Comparison of ENCODE assay signal across 28 mouse cellular contexts in the genomic region with DNA sequence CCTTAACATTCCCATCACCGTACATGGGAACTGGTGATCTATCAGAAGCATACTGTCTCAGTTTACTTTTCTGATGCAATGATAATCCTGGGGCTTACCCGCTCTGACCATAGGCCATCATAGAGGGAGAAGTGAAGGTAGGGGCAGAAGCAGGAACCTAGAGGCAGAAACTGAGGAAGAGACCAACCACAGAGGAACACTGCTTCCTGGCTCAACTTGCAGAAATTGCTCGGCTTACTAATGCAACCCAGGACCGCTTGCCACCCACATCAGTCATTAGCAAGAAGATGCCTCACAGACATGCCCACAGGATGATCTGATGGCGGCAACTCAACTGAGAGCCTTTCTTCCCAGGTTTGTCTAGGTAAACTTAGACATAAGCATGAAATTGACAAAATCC. TPM values are rescaled to one million over a fixed set of nuclear protein-coding genes. Genes with fewer than 3 reads are reported as not detected.
DNase-seq lines count a peak whose midpoint lies in the region; ATAC-seq and TF ChIP-seq lines count a peak whose summit lies in the region.
"Had no signal": no experiment of that assay in that cellular context is flagged by ENCODE, and none has a peak within 500 bp of the region (broad histone marks: within the 10 kb centered on the region; RNA-seq: fewer than 3 reads in every experiment).

No protein-coding gene starts in this region.

- no peak overlapping the region for H3K9ac ChIP-seq in heart, embryonic 12.5 days
- no peak overlapping the region for H3K9ac ChIP-seq in heart, postnatal 0 days (replicated peaks; ENCODE audit: low read depth, low read length)
- H3K9ac ChIP-seq: embryonic facial prominence, embryonic 12.5 days; hindbrain, embryonic 12.5 days; kidney, embryonic 15.5 days; liver, embryonic 12.5 days; liver, postnatal 0 days; neural tube, embryonic 15.5 days had no signal

- no peak overlapping the region for H3K4me3 ChIP-seq in heart, embryonic 12.5 days
- no peak overlapping the region for H3K4me3 ChIP-seq in heart, postnatal 0 days (ENCODE audit: low read depth, low read length)
- H3K4me3 ChIP-seq: embryonic facial prominence, embryonic 12.5 days; gastrocnemius, adult 2 months; hindbrain, embryonic 12.5 days; kidney, embryonic 15.5 days; layer of hippocampus, adult 2 months; liver, embryonic 12.5 days; neural tube, embryonic 15.5 days had no signal

- H3K4me2 ChIP-seq in heart, embryonic 12.5 days = no peak overlapping the region
- H3K4me2 ChIP-seq in heart, postnatal 0 days (ENCODE audit: low read depth, low read length) = no peak overlapping the region
- H3K4me2 ChIP-seq: embryonic facial prominence, embryonic 12.5 days; heart, embryonic 11.5 days; hindbrain, embryonic 12.5 days; kidney, embryonic 15.5 days; liver, embryonic 12.5 days; neural tube, embryonic 15.5 days had no signal

- peaks cover 7% of the 10 kb centered on the region for H3K27me3 ChIP-seq in heart, embryonic 12.5 days (replicated peaks)
- H3K27me3 ChIP-seq in heart, postnatal 0 days (ENCODE audit: control insufficient read depth, insufficient read depth, low read length) = no peaks in the 10 kb centered on the region
- H3K27me3 ChIP-seq: neural tube, embryonic 15.5 days had no signal

- intact Hi-C loops in heart, postnatal 36 days (cut with DNase I) = loop anchor here (5.0 kb wide), 1 partner anchor 81 kb away; no protein-coding TSS in a partner anchor

- DNase-seq in heart, postnatal 36 days = no peak
- no peak for DNase-seq in heart, postnatal 0 days (ENCODE audit: low spot score)
- no peak for DNase-seq in heart, adult 8-10 months (ENCODE audit: low spot score)
- DNase-seq in left cerebral cortex, adult 18-20 months (ENCODE audit: low spot score in 2 of 2) = no peak
- DNase-seq in layer of hippocampus, adult 11-12 months (ENCODE audit: low spot score) = no peak
- DNase-seq: cerebellum, adult 8-10 months; gastrocnemius, adult 2 months; gastrocnemius, postnatal 36 days; left cerebral cortex, postnatal 4 days; liver, postnatal 0 days; lung, postnatal 36 days; midbrain, embryonic 14.5 days; retina, postnatal 1 day; right cerebral cortex, postnatal 14 days; thymus, adult 2 months; thymus, postnatal 36 days had no signal

- no peaks in the 10 kb centered on the region for H3K36me3 ChIP-seq in heart, embryonic 12.5 days
- H3K36me3 ChIP-seq in heart, postnatal 0 days (replicated peaks; ENCODE audit: control insufficient read depth, insufficient read depth, low read length) = no peaks in the 10 kb centered on the region
- H3K36me3 ChIP-seq: embryonic facial prominence, embryonic 12.5 days; hindbrain, embryonic 12.5 days; kidney, embryonic 15.5 days; liver, embryonic 12.5 days; neural tube, embryonic 15.5 days had no signal

- peak overlapping the region; percentile 79 for H3K27ac ChIP-seq in heart, embryonic 12.5 days (ENCODE audit: poor library complexity, severe bottlenecking)
- 0 out of 2 replicates have a peak overlapping the region, but pooled peaks have one; percentile 27 for H3K27ac ChIP-seq in heart, postnatal 0 days (ENCODE audit: low read depth)
- H3K27ac ChIP-seq: embryonic facial prominence, embryonic 12.5 days; gastrocnemius, adult 2 months; hindbrain, embryonic 12.5 days; hindbrain, postnatal 0 days; kidney, embryonic 15.5 days; layer of hippocampus, adult 2 months; neural tube, embryonic 15.5 days had no signal

- WGBS in heart, embryonic 12.5 days = 68% methylated on average over 5 of the region's 5 CpGs
- WGBS in heart, postnatal 0 days = 61% methylated on average over 5 of the region's 5 CpGs

- peaks cover 41% of the 10 kb centered on the region for H3K4me1 ChIP-seq in heart, embryonic 12.5 days (replicated peaks)
- H3K4me1 ChIP-seq in heart, postnatal 0 days (ENCODE audit: control insufficient read depth, insufficient read depth) = peaks cover 35% of the 10 kb centered on the region

- no peak for ATAC-seq in heart, embryonic 12.5 days (ENCODE audit: insufficient number of reproducible peaks, low FRiP score)
- ATAC-seq in heart, postnatal 0 days (ENCODE audit: insufficient read depth, low read depth) = no peak
- ATAC-seq in granulocyte monocyte progenitor cell, adult 5-6 weeks (replicated peaks; ENCODE audit: poor library complexity, severe bottlenecking) = peak; percentile 48
- peak; percentile 20; the same call in 1 of the 2 replicates for ATAC-seq in megakaryocyte progenitor cell, adult 5-6 weeks (replicated peaks; ENCODE audit: poor library complexity)
- ATAC-seq: forebrain, embryonic 16.5 days; hindbrain, postnatal 0 days; liver, embryonic 12.5 days; liver, postnatal 0 days had no signal

- TF ChIP-seq CTCF in heart, postnatal 0 days (IDR thresholded peaks at IDR 0.05; ENCODE audit: low read depth) = no peak

- no peaks in the 10 kb centered on the region for H3K9me3 ChIP-seq in heart, embryonic 12.5 days (replicated peaks)
- H3K9me3 ChIP-seq in heart, postnatal 0 days (replicated peaks; ENCODE audit: control insufficient read depth, low read length) = no peaks in the 10 kb centered on the region
- H3K9me3 ChIP-seq: embryonic facial prominence, embryonic 12.5 days; hindbrain, embryonic 12.5 days; kidney, embryonic 15.5 days; liver, embryonic 12.5 days; neural tube, embryonic 15.5 days had no signal

- TF ChIP-seq EP300 in heart, postnatal 0 days (IDR thresholded peaks at IDR 0.05; ENCODE audit: low read depth) = no peak

RNA-seq across cellular contexts. Expression of a gene that starts 4.0 kb away (rescaled TPM):
- 43.0 and 44.7 TPM in 2 replicates for polyA plus RNA-seq in heart, embryonic 12.5 days (2016; fragmentation: Nextera tagmentation; extraction: Ambion mirVana)
- 10 to 100 TPM; 74.0 to 80.7 TPM for total RNA-seq in heart, postnatal 36 days (2021)
- total RNA-seq in heart, postnatal 0 days (2014; rRNA removed; ENCODE audit: low replicate concordance) = 23.3 and 23.5 TPM in 2 replicates
- polyA plus RNA-seq in heart, postnatal 0 days (2015; fragmentation: Nextera tagmentation; extraction: Ambion mirVana) = 30.3 and 31.8 TPM in 2 replicates
- total RNA-seq in heart, adult 8-10 months (2022) = 10 to 100 TPM; 58.9 to 86.0 (median 75.4) TPM
- total RNA-seq in granulocyte monocyte progenitor cell, adult 5-6 weeks (2014; fragmentation: Nextera tagmentation) = 30.4 and 38.6 TPM in 2 replicates
- 7.2 and 10.0 TPM in 2 replicates for total RNA-seq in granulocyte monocyte progenitor cell, adult 5-6 weeks (2017)
- total RNA-seq in megakaryocyte progenitor cell, adult 5-6 weeks (2015) = 19.1 and 19.5 TPM in 2 replicates
- total RNA-seq in megakaryocyte progenitor cell, adult 5-6 weeks (2017) = 6.2 and 10.6 TPM in 2 replicates
- total RNA-seq in left cerebral cortex, adult 18-20 months (2021) = 100 to 1,000 TPM; 106 to 125 TPM

RNA-seq across cellular contexts. Expression of a gene that starts 10.8 kb away (rescaled TPM):
- 0.54 and 0.70 TPM in 2 replicates for polyA plus RNA-seq in heart, embryonic 12.5 days (2016; fragmentation: Nextera tagmentation; extraction: Ambion mirVana)
- under 1 TPM in 1 of 2 experiments, not detected in 1; 0.30 TPM for total RNA-seq in heart, postnatal 36 days (2021)
- not detected in 2 replicates for total RNA-seq in heart, postnatal 0 days (2014; rRNA removed; ENCODE audit: low replicate concordance)
- 0.14 and 0.16 TPM in 2 replicates for polyA plus RNA-seq in heart, postnatal 0 days (2015; fragmentation: Nextera tagmentation; extraction: Ambion mirVana)
- under 1 TPM in 1 of 4 experiments, not detected in 3; 0.34 TPM for total RNA-seq in heart, adult 8-10 months (2022)
- not detected in 2 replicates for total RNA-seq in granulocyte monocyte progenitor cell, adult 5-6 weeks (2014; fragmentation: Nextera tagmentation)
- total RNA-seq in granulocyte monocyte progenitor cell, adult 5-6 weeks (2017) = not detected in 2 replicates
- not detected in 2 replicates for total RNA-seq in megakaryocyte progenitor cell, adult 5-6 weeks (2015)
- total RNA-seq in megakaryocyte progenitor cell, adult 5-6 weeks (2017) = not detected in 2 replicates
- 1 to 10 TPM; 1.7 to 2.5 TPM for total RNA-seq in left cerebral cortex, adult 18-20 months (2021)

RNA-seq across cellular contexts. Expression of a gene that starts 26.9 kb away (rescaled TPM):
- polyA plus RNA-seq in heart, embryonic 12.5 days (2016; fragmentation: Nextera tagmentation; extraction: Ambion mirVana) = 12.4 and 12.9 TPM in 2 replicates
- total RNA-seq in heart, postnatal 36 days (2021) = 1 to 10 TPM; 2.9 to 5.0 TPM
- 10.2 and 14.8 TPM in 2 replicates for total RNA-seq in heart, postnatal 0 days (2014; rRNA removed; ENCODE audit: low replicate concordance)
- polyA plus RNA-seq in heart, postnatal 0 days (2015; fragmentation: Nextera tagmentation; extraction: Ambion mirVana) = 6.1 and 7.2 TPM in 2 replicates
- 1 to 10 TPM; 3.4 to 4.1 (median 3.9) TPM for total RNA-seq in heart, adult 8-10 months (2022)
- total RNA-seq in granulocyte monocyte progenitor cell, adult 5-6 weeks (2014; fragmentation: Nextera tagmentation) = 13.3 and 15.6 TPM in 2 replicates
- 8.9 and 9.6 TPM in 2 replicates for total RNA-seq in granulocyte monocyte progenitor cell, adult 5-6 weeks (2017)
- 9.5 and 13.0 TPM in 2 replicates for total RNA-seq in megakaryocyte progenitor cell, adult 5-6 weeks (2015)
- total RNA-seq in megakaryocyte progenitor cell, adult 5-6 weeks (2017) = 8.3 and 10.3 TPM in 2 replicates
- 1 to 10 TPM; 9.2 to 9.8 TPM for total RNA-seq in left cerebral cortex, adult 18-20 months (2021)

RNA-seq across cellular contexts. Expression of a gene that starts 31.6 kb away (rescaled TPM):
- polyA plus RNA-seq in heart, embryonic 12.5 days (2016; fragmentation: Nextera tagmentation; extraction: Ambion mirVana) = 183 and 196 TPM in 2 replicates
- 100 to 1,000 TPM; 116 to 120 TPM for total RNA-seq in heart, postnatal 36 days (2021)
- total RNA-seq in heart, postnatal 0 days (2014; rRNA removed; ENCODE audit: low replicate concordance) = 314 and 356 TPM in 2 replicates
- 216 and 235 TPM in 2 replicates for polyA plus RNA-seq in heart, postnatal 0 days (2015; fragmentation: Nextera tagmentation; extraction: Ambion mirVana)
- 100 to 1,000 TPM; 108 to 133 (median 121) TPM for total RNA-seq in heart, adult 8-10 months (2022)
- total RNA-seq in granulocyte monocyte progenitor cell, adult 5-6 weeks (2014; fragmentation: Nextera tagmentation) = 253 and 300 TPM in 2 replicates
- 97.8 and 111 TPM in 2 replicates for total RNA-seq in granulocyte monocyte progenitor cell, adult 5-6 weeks (2017)
- 308 and 311 TPM in 2 replicates for total RNA-seq in megakaryocyte progenitor cell, adult 5-6 weeks (2015)
- 105 and 150 TPM in 2 replicates for total RNA-seq in megakaryocyte progenitor cell, adult 5-6 weeks (2017)
- total RNA-seq in left cerebral cortex, adult 18-20 months (2021) = 100 to 1,000 TPM; 421 to 464 TPM

RNA-seq across cellular contexts. Expression of a gene that starts 35.5 kb away (rescaled TPM):
- 18.3 and 19.4 TPM in 2 replicates for polyA plus RNA-seq in heart, embryonic 12.5 days (2016; fragmentation: Nextera tagmentation; extraction: Ambion mirVana)
- total RNA-seq in heart, postnatal 36 days (2021) = 1 to 10 TPM; 4.7 to 5.2 TPM
- 33.0 and 35.9 TPM in 2 replicates for total RNA-seq in heart, postnatal 0 days (2014; rRNA removed; ENCODE audit: low replicate concordance)
- polyA plus RNA-seq in heart, postnatal 0 days (2015; fragmentation: Nextera tagmentation; extraction: Ambion mirVana) = 5.9 and 6.1 TPM in 2 replicates
- 1 to 10 TPM; 4.2 to 5.1 (median 4.4) TPM for total RNA-seq in heart, adult 8-10 months (2022)
- total RNA-seq in granulocyte monocyte progenitor cell, adult 5-6 weeks (2014; fragmentation: Nextera tagmentation) = 0.73 TPM in 1 of 2 replicates, not detected in the other
- total RNA-seq in granulocyte monocyte progenitor cell, adult 5-6 weeks (2017) = 0.04 TPM in 1 of 2 replicates, not detected in the other
- total RNA-seq in megakaryocyte progenitor cell, adult 5-6 weeks (2015) = 0.54 TPM in 2 replicates
- total RNA-seq in megakaryocyte progenitor cell, adult 5-6 weeks (2017) = not detected in 2 replicates
- total RNA-seq in left cerebral cortex, adult 18-20 months (2021) = 10 to 100 TPM; 82.6 to 89.3 TPM

Comparison
In these comparisons a context has a peak if more than half of its experiments do, and no peak if none do; other contexts are left out.
1. ATAC-seq: peak in granulocyte monocyte progenitor cell, adult 5-6 weeks (single experiment) and megakaryocyte progenitor cell, adult 5-6 weeks (single experiment); none in heart, embryonic 12.5 days (single experiment) and heart, postnatal 0 days (single experiment).